Mouse (Mus musculus) spleen, adult 2 months (tissue): ENCODE measurements around the gene Crybg3.

ENCODE experiments used
- CTCF ChIP-seq: fragments of 200-500 bp; IDR thresholded peaks from 2 replicates; pipeline ENCODE4 v1.5.1; 2011; ENCODE audit warnings: mild to moderate bottlenecking, inconsistent platforms; ENCODE audit not compliant: insufficient read depth, insufficient read length, insufficient replicate concordance; ENCODE audit errors: extremely low read depth
- POLR2A ChIP-seq: fragments of 200-500 bp; IDR thresholded peaks from 2 replicates; pipeline ENCODE4 v1.6.1; 2011; ENCODE audit warnings: low read depth, low read length, inconsistent platforms

DNA sequence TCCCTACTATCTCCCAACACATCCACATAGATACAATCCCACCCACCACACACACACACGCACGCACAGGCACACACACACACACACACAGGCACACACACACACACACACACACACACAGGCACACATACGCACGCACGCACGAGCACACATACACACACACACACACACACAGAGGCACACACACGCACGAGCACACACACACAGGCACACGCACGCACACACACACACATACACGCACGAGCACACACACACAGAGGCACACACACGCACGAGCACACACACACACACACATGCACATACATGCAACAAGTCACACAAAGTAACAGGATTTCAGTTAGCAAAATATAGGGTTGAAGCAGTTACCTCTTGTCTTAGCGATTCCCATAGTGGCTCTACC is 51.1 kb downstream of the Crybg3 start:
- TF ChIP-seq CTCF, result no peak
- TF ChIP-seq POLR2A, result no peak
